29 mouse cellular contexts compared by ENCODE assay signal in the genomic region with DNA sequence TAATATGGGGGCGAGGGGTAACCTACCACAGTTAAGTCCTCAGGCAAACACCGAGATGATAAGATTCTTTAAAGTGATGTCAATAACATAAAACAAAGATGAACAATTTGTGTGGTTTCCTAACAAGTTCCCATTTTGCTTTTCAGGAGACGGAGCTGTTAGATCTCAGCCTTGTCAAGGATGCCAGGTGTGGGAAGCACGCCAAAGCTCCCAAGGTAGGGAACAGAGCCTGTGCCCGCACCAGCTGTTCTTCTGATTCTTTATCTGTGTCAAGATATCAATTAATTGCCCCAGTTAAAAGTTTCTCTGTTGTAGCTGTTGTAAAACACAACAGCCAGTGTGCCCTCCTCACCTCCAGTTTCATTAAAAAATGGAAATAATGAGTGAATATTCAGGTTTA.
A peak's percentile ranks its signal among the peaks of the same experiment; 100 is the strongest.
DNase-seq lines count a peak whose midpoint lies in the region; ATAC-seq and TF ChIP-seq lines count a peak whose summit lies in the region.
"Had no signal": no experiment of that assay in that cellular context is flagged by ENCODE, and none has a peak within 500 bp of the region (broad histone marks: within the 10 kb centered on the region; RNA-seq: fewer than 3 reads in every experiment).

No protein-coding gene starts in this region.

- H3K4me2 ChIP-seq in midbrain, postnatal 0 days (ENCODE audit: low read depth, low read length, poor library complexity, severe bottlenecking) = no peak overlapping the region
- H3K4me2 ChIP-seq in midbrain, embryonic 15.5 days = no peak overlapping the region
- no peak overlapping the region for H3K4me2 ChIP-seq in intestine, embryonic 15.5 days (replicated peaks)
- H3K4me2 ChIP-seq: heart, embryonic 13.5 days; limb, embryonic 13.5 days; liver, embryonic 12.5 days; midbrain, embryonic 12.5 days; neural tube, embryonic 12.5 days; stomach, embryonic 15.5 days had no signal

- H3K9ac ChIP-seq in midbrain, postnatal 0 days (replicated peaks; ENCODE audit: low read length, poor library complexity, severe bottlenecking) = no peak overlapping the region
- no peak overlapping the region for H3K9ac ChIP-seq in midbrain, embryonic 15.5 days
- H3K9ac ChIP-seq in intestine, embryonic 15.5 days = no peak overlapping the region
- H3K9ac ChIP-seq: heart, embryonic 13.5 days; limb, embryonic 13.5 days; liver, embryonic 12.5 days; midbrain, embryonic 12.5 days; neural tube, embryonic 12.5 days; stomach, embryonic 15.5 days had no signal

- no peak overlapping the region for H3K4me3 ChIP-seq in midbrain, postnatal 0 days (ENCODE audit: low read depth, low read length)
- no peak overlapping the region for H3K4me3 ChIP-seq in midbrain, embryonic 15.5 days
- H3K4me3 ChIP-seq in intestine, embryonic 15.5 days (replicated peaks) = no peak overlapping the region
- H3K4me3 ChIP-seq: forebrain, embryonic 10.5 days; heart, embryonic 13.5 days; layer of hippocampus, adult 2 months; limb, embryonic 13.5 days; liver, embryonic 12.5 days; midbrain, embryonic 12.5 days; neural tube, embryonic 12.5 days; stomach, embryonic 15.5 days had no signal

- no peak for ATAC-seq in midbrain, postnatal 0 days (ENCODE audit: low FRiP score)
- ATAC-seq in midbrain, embryonic 15.5 days (replicated peaks) = no peak
- ATAC-seq in intestine, embryonic 15.5 days = no peak
- ATAC-seq: CD4-positive, CD25-positive, alpha-beta regulatory T cell, adult 4 months; forebrain, embryonic 16.5 days; inflammation-experienced regulatory T-cells, adult 6 months; liver, embryonic 12.5 days had no signal

- no peak overlapping the region for H3K27ac ChIP-seq in midbrain, postnatal 0 days (ENCODE audit: low read depth, low read length)
- H3K27ac ChIP-seq in midbrain, embryonic 15.5 days = no peak overlapping the region
- H3K27ac ChIP-seq in intestine, embryonic 15.5 days = no peak overlapping the region
- H3K27ac ChIP-seq: forebrain, embryonic 10.5 days; heart, embryonic 13.5 days; layer of hippocampus, adult 2 months; limb, embryonic 13.5 days; liver, embryonic 12.5 days; midbrain, embryonic 12.5 days; neural tube, embryonic 12.5 days; stomach, embryonic 15.5 days had no signal

- no peak for TF ChIP-seq CTCF in midbrain, postnatal 0 days (IDR thresholded peaks at IDR 0.05)

- no peaks in the 10 kb centered on the region for H3K27me3 ChIP-seq in midbrain, postnatal 0 days (ENCODE audit: insufficient read depth, low read length)
- H3K27me3 ChIP-seq in midbrain, embryonic 15.5 days (replicated peaks) = no peaks in the 10 kb centered on the region
- no peaks in the 10 kb centered on the region for H3K27me3 ChIP-seq in intestine, embryonic 15.5 days (replicated peaks)
- H3K27me3 ChIP-seq: heart, embryonic 13.5 days; limb, embryonic 13.5 days; liver, embryonic 12.5 days; midbrain, embryonic 12.5 days; neural tube, embryonic 12.5 days; stomach, embryonic 15.5 days had no signal

- DNase-seq in adrenal gland, adult 2 months = peak; percentile 27
- no peak for DNase-seq in adrenal gland, postnatal 4 days (ENCODE audit: low spot score in 2 of 2)
- DNase-seq in midbrain, postnatal 0 days (ENCODE audit: low spot score) = peak; percentile 38
- DNase-seq in cerebellum, adult 8-10 months = peak; percentile 58
- DNase-seq in cerebellum, postnatal 36 days = peak; percentile 75 to 76
- no peak for DNase-seq in layer of hippocampus, postnatal 14 days (ENCODE audit: low spot score in 2 of 2)
- DNase-seq: gastrocnemius, postnatal 25 days; heart, adult 18-20 months; heart, postnatal 14 days; kidney, adult 8-10 months; kidney, postnatal 25 days; layer of hippocampus, postnatal 36 days; lung, adult 18-20 months; lung, postnatal 10 days; thymus, adult 18-20 months; thymus, postnatal 36 days had no signal

- no peaks in the 10 kb centered on the region for H3K9me3 ChIP-seq in midbrain, postnatal 0 days (ENCODE audit: low read length)
- H3K9me3 ChIP-seq in midbrain, embryonic 15.5 days = no peaks in the 10 kb centered on the region
- H3K9me3 ChIP-seq in intestine, embryonic 15.5 days = no peaks in the 10 kb centered on the region
- H3K9me3 ChIP-seq: forebrain, embryonic 10.5 days; heart, embryonic 13.5 days; limb, embryonic 13.5 days; liver, embryonic 12.5 days; midbrain, embryonic 12.5 days; neural tube, embryonic 12.5 days; stomach, embryonic 15.5 days had no signal

- H3K4me1 ChIP-seq in midbrain, postnatal 0 days (ENCODE audit: insufficient read depth, low read length) = no peaks in the 10 kb centered on the region
- H3K4me1 ChIP-seq in midbrain, embryonic 15.5 days = 0 out of 2 replicates have a peak, but pooled peaks cover 3% of the 10 kb centered on the region
- no peaks in the 10 kb centered on the region for H3K4me1 ChIP-seq in intestine, embryonic 15.5 days (replicated peaks)
- H3K4me1 ChIP-seq: forebrain, embryonic 10.5 days; limb, embryonic 13.5 days; liver, embryonic 12.5 days; midbrain, embryonic 12.5 days; neural tube, embryonic 12.5 days; stomach, embryonic 15.5 days had no signal

- H3K36me3 ChIP-seq in midbrain, postnatal 0 days (ENCODE audit: insufficient read depth, low read length) = no peaks in the 10 kb centered on the region
- H3K36me3 ChIP-seq in midbrain, embryonic 15.5 days (replicated peaks) = no peaks in the 10 kb centered on the region
- H3K36me3 ChIP-seq in intestine, embryonic 15.5 days = no peaks in the 10 kb centered on the region
- H3K36me3 ChIP-seq: forebrain, embryonic 10.5 days; heart, embryonic 13.5 days; limb, embryonic 13.5 days; liver, embryonic 12.5 days; midbrain, embryonic 12.5 days; neural tube, embryonic 12.5 days; stomach, embryonic 15.5 days had no signal

- WGBS in midbrain, postnatal 0 days = 84% methylated on average over 5 of the region's 5 CpGs
- 86% methylated on average over 5 of the region's 5 CpGs for WGBS in midbrain, embryonic 15.5 days
- 76% methylated on average over 5 of the region's 5 CpGs for WGBS in intestine, embryonic 15.5 days

Comparison
In these comparisons a context has a peak if more than half of its experiments do, and no peak if none do; other contexts are left out.
1. DNase-seq: peak in adrenal gland, adult 2 months (single experiment), midbrain, postnatal 0 days (single experiment), cerebellum, adult 8-10 months (single experiment) and cerebellum, postnatal 36 days (2 of 2); none in adrenal gland, postnatal 4 days (0 of 2) and layer of hippocampus, postnatal 14 days (0 of 2).